Mouse (Mus musculus): ENCODE data around the gene Sptbn1. TPM values are rescaled to one million over a fixed set of nuclear protein-coding genes. Genes with fewer than 3 reads are reported as not detected.

Gene Sptbn1
- polyA plus RNA-seq, 1 experiment from 2014 or later: 176 TPM

DNA sequence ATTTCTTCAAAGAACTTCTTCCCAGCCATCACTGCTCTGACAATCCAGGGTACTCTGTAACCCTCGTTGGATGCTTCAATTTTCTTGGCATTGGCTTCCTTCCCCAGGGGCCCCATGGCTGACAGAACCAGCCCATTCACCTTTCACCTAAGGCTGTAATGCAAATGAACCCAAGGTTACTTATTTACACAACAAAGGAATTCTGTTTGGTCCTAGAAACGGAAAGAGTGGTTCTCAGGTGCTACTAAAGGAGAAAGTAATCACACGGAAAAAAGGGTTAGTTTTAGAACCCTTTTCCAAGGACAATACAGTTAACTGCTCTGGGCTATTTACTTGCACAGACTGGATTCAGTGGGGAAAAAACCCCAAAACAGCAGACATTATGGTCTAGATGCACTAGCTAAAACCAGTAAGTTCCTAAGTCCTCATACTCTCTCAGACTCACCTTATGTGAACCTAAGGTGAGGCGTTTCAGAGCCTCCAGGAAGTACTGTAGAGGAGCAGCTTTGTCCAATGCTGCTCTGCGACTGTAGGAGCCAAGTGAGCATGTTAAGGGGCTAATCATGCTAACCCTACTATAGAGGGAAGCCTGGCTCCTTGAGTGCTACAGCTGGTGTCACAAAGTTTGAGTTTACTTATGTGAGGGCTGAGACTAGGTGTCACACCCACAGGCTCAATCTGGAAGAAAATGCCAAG, 90.7 kb downstream of the Sptbn1 start:
- no peaks in the 10 kb centered on the region for H3K9me3 ChIP-seq
- H3K4me2 ChIP-seq: no peak overlapping the region
- 37% methylated on average over 5 of the region's 5 CpGs for WGBS
- no peaks in the 10 kb centered on the region for H3K27me3 ChIP-seq (replicated peaks)
- no peak for ATAC-seq (replicated peaks)
- no peak overlapping the region for H3K27ac ChIP-seq
- H3K9ac ChIP-seq: no peak overlapping the region
- H3K36me3 ChIP-seq (replicated peaks): no peaks in the 10 kb centered on the region
- no peak overlapping the region for H3K4me3 ChIP-seq
- H3K4me1 ChIP-seq: peaks cover 4% of the 10 kb centered on the region; the same call in 1 of the 2 replicates

DNA sequence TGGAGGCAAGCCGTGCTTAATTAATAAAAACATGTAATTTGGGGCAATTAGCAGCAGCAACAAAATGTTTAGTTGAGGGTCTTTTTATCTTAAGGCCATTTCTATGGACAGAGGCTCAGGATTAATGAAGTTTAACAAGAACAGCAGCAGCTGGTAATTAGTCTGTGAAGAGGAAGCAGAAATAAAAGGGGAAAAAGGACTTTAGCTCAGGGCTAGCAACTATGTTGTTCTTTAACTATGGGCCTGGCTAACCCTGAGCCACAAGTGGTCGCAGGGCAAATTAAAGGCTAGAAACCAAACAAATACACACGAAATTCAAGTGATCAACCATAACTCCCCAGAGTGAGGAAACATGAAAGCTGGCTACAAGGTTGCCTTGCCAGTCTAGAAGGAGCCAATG, 91.9 kb downstream of the Sptbn1 start:
- no peak for ATAC-seq (replicated peaks)
- WGBS: 63% methylated on average over 3 of the region's 3 CpGs
- Histone ChIP-seq H3K36me3 (replicated peaks) (no peaks in the 10 kb centered on the region), H3K27me3 (replicated peaks) (no peaks in the 10 kb centered on the region), H3K9me3 (no peaks in the 10 kb centered on the region), H3K9ac (no peak overlapping the region), H3K4me3 (no peak overlapping the region), H3K4me1 (peaks cover 4% of the 10 kb centered on the region; the same call in 1 of the 2 replicates), H3K27ac (no peak overlapping the region), H3K4me2 (no peak overlapping the region)

DNA sequence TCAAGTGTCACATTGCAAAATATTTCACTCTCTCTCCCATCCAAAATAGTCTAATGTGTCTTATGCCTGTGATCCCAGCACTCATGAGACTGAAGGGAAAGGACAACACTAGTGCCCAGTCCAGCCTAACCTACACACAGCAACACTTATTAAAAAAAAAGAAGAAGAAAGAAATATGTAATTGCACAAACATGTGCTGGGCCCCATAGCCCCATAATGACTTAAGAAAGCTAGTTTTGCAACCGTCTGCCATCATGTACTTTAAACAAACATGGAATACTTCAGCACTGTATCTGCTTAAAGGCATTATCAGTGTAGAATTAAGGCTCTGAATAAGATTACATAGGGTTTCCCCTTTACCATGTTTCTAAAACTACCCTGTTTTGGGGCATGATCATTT, 92.4 kb downstream of the Sptbn1 start:
- Histone ChIP-seq H3K9me3 (no peaks in the 10 kb centered on the region), H3K27ac (no peak overlapping the region), H3K4me3 (no peak overlapping the region), H3K36me3 (replicated peaks) (no peaks in the 10 kb centered on the region), H3K27me3 (replicated peaks) (no peaks in the 10 kb centered on the region), H3K4me1 (peaks cover 4% of the 10 kb centered on the region; the same call in 1 of the 2 replicates), H3K9ac (no peak overlapping the region), H3K4me2 (no peak overlapping the region)
- ATAC-seq (replicated peaks): no peak
- WGBS: 73% methylated on average over 1 of the region's 1 CpGs

DNA sequence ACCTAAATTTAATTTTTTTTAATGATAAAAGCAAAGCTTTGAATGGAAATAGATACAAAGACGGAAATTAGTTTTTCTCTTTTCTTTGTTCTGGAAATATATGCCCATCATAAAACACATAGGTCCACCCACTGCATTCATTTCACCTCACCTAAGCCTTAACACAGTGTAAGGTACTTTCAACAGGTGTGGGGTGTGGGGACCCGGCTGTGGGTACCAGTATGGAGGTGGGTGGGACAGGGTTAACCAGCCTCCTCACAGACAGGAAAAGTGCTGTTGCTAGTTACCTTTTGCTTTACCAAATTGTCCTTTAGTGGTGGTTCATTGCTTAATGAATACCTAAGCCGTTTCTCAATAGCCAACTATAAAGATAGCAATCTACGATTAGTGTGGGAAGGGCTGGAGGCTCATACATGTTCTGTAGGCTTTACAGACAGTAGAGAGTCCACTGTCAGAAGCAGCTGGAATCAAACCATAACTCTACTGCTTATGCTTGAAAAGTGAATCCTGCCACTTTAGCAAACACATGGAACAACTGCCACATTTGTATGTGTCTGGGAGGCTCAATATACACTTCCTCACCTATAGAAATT, 96.3 kb downstream of the Sptbn1 start:
- H3K4me3 ChIP-seq: no peak overlapping the region
- no peaks in the 10 kb centered on the region for H3K36me3 ChIP-seq (replicated peaks)
- peaks cover 9% of the 10 kb centered on the region; the same call in 1 of the 2 replicates for H3K4me1 ChIP-seq
- H3K9me3 ChIP-seq: no peaks in the 10 kb centered on the region
- ATAC-seq (replicated peaks): no peak
- 94% methylated on average over 4 of the region's 4 CpGs for WGBS
- no peak overlapping the region for H3K9ac ChIP-seq
- H3K27me3 ChIP-seq (replicated peaks): no peaks in the 10 kb centered on the region
- no peak overlapping the region for H3K27ac ChIP-seq
- H3K4me2 ChIP-seq: no peak overlapping the region

DNA sequence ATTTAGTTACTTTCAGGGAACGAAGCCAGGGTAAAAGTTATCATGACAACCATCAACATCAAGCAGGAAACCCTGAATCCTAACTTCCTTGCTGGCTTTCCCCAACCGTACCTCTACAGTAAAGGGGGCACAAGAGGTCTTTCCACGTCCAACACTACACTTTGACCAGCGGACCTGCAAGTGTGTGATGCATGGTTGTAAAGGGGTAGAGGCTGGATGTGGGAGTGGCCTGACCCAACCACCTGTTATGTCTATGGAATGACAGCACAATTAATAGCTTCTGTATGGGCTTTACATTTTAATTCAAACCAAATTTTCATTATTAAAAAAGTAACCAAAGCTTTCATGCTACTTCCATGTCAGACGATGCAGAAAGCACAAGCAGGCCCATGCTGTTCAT, 96.8 kb downstream of the Sptbn1 start:
- no peak overlapping the region for H3K27ac ChIP-seq
- no peak overlapping the region for H3K4me3 ChIP-seq
- H3K36me3 ChIP-seq (replicated peaks): no peaks in the 10 kb centered on the region
- no peaks in the 10 kb centered on the region for H3K27me3 ChIP-seq (replicated peaks)
- peaks cover 11% of the 10 kb centered on the region for H3K4me1 ChIP-seq
- ATAC-seq (replicated peaks): no peak
- no peak overlapping the region for H3K4me2 ChIP-seq
- H3K9me3 ChIP-seq: no peaks in the 10 kb centered on the region
- 93% methylated on average over 5 of the region's 5 CpGs for WGBS
- H3K9ac ChIP-seq: no peak overlapping the region

DNA sequence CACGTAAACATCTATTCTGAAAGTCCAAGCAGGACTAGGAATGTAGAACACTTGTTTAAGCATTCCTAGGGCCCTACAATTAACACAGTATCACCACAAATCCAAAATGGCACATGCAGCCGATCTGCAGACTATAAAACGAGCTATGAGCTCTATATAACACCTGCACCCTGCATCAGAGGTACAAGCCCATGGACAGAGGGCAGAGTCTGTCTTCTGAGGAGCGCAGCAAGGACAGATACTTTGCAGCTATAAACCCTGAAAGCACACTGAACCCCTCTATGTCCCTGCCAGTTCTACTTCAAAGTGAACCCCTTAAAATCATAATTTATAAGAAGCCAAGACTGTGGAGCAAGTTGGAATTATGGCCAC, 101.4 kb downstream of the Sptbn1 start:
- WGBS: 81% methylated on average over 4 of the region's 4 CpGs
- H3K36me3 ChIP-seq (replicated peaks): no peaks in the 10 kb centered on the region
- H3K4me1 ChIP-seq: peaks cover 12% of the 10 kb centered on the region
- H3K4me2 ChIP-seq: no peak overlapping the region
- no peak overlapping the region for H3K27ac ChIP-seq
- H3K9me3 ChIP-seq: no peaks in the 10 kb centered on the region
- H3K4me3 ChIP-seq: no peak overlapping the region
- H3K9ac ChIP-seq: no peak overlapping the region
- no peak for ATAC-seq (replicated peaks)
- H3K27me3 ChIP-seq (replicated peaks): no peaks in the 10 kb centered on the region

DNA sequence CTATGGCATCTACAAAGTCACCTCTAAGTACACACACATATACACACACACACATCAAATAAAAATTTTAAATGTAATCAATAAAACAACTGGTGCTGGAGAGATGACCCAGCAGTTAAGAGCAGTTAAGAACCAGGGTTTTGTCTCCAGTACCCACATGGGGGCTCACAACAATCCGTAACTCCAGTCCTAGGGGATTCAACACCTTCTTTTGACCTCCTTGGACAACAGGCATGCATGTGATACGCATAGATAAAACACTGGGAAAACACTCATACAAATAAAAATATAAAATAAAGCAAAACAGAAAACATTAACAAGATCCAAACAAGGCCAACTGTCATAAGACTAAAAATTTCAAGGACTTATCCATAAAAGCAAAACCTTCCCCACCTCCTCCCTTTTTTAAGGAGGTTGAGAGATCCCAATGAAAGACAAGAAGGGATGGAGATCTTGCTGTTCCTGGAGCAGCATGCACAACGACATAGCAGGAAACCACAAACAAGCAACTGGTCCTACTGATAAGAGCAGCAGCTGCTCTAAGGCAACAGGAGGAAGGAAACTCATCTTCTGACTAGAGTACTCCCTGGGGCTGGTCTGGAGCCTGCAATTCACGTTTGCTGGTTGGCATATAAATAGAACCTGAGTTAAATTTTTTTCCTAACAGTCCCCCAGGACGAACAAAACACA, 102.0 kb downstream of the Sptbn1 start:
- Histone ChIP-seq H3K4me3 (no peak overlapping the region), H3K4me2 (no peak overlapping the region), H3K27me3 (replicated peaks) (no peaks in the 10 kb centered on the region), H3K36me3 (replicated peaks) (no peaks in the 10 kb centered on the region), H3K9ac (no peak overlapping the region), H3K9me3 (no peaks in the 10 kb centered on the region), H3K27ac (no peak overlapping the region), H3K4me1 (peaks cover 17% of the 10 kb centered on the region)
- WGBS: 54% methylated on average over 5 of the region's 5 CpGs
- ATAC-seq (replicated peaks): no peak

DNA sequence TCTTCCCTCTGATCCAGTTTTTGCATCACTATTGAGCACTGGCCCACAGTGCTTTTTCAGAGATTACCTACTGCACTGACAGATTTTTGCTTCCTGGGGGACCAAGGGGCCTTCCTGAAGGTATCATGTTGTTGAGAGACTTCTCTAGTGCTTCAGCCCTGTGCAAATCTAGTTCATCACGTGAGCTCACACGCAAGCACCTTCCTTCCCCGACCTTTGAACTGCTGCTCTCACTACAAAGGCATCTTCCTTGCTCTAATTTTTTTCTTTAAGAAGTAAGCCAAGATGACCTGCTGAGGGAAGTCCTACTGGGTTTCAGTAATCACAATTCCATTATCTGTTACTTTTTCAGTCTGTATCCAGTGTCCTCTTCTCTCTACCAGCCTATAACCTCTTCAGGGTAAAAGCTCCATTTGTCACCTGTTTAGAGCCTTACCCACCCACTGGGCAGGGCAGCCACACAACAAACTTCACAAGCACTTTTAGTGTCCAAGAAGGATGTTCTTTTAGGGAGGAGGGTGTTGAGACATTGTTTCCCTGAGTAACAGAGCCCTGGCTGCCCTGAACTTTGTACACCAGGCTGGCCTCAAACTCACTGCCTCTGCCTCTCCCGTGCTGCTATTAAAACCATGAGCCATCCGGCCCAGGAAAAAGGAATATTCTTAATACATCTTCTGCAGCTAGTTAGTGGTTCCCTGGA, 103.3 kb downstream of the Sptbn1 start:
- no peaks in the 10 kb centered on the region for H3K36me3 ChIP-seq (replicated peaks)
- no peak overlapping the region for H3K9ac ChIP-seq
- WGBS: 65% methylated on average over 5 of the region's 5 CpGs
- H3K27me3 ChIP-seq (replicated peaks): no peaks in the 10 kb centered on the region
- no peak overlapping the region for H3K4me2 ChIP-seq
- H3K4me3 ChIP-seq: no peak overlapping the region
- peaks cover 18% of the 10 kb centered on the region for H3K4me1 ChIP-seq
- no peak overlapping the region for H3K27ac ChIP-seq
- H3K9me3 ChIP-seq: no peaks in the 10 kb centered on the region
- ATAC-seq (replicated peaks): no peak

DNA sequence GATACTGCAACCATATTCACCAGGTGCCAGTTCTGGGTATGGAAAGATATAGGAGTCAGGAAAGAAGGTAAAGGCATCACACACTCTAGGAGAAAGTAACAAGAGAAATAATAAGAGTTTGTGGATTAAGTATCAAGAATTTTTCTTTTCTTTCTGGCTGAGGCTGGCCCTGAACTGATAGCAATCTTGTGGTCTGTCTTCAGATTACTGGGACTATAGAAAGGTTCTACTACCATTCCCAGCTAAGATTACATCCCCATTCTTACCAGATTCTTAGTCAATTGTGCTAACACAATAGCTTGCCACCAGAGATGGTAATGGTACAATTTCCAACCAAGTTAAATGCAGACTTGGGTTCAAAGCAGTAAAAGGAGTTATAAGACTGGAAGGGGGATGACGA, 104.1 kb downstream of the Sptbn1 start:
- H3K4me1 ChIP-seq: peaks cover 18% of the 10 kb centered on the region
- no peak overlapping the region for H3K27ac ChIP-seq
- H3K36me3 ChIP-seq (replicated peaks): no peaks in the 10 kb centered on the region
- no peak for ATAC-seq (replicated peaks)
- H3K4me2 ChIP-seq: no peak overlapping the region
- no peak overlapping the region for H3K9ac ChIP-seq
- no peaks in the 10 kb centered on the region for H3K27me3 ChIP-seq (replicated peaks)
- H3K9me3 ChIP-seq: no peaks in the 10 kb centered on the region
- WGBS: 73% methylated on average over 1 of the region's 1 CpGs
- H3K4me3 ChIP-seq: no peak overlapping the region

DNA sequence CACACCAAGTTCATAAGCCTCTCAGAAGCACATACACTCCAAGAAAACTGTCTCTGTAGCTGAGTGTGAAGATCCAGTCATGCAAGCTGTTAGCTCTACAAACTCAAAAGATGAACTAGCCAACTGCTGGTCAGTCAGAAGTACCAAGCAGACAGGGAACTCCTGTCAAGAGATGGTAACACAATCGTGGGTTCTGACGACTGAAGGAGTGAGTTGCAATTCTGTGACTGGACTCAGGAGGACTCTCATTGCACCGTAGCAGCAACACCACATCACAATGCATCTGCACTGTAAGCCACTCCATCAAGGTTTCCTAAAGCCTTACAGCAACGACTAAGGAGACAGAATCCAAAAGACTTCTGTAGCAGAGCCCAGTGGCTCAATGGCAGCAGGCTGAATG, 104.9 kb downstream of the Sptbn1 start:
- H3K27ac ChIP-seq: no peak overlapping the region
- H3K4me3 ChIP-seq: no peak overlapping the region
- no peak for ATAC-seq (replicated peaks)
- H3K9me3 ChIP-seq: no peaks in the 10 kb centered on the region
- H3K36me3 ChIP-seq (replicated peaks): no peaks in the 10 kb centered on the region
- H3K4me1 ChIP-seq: peaks cover 23% of the 10 kb centered on the region
- no peak overlapping the region for H3K9ac ChIP-seq
- no peaks in the 10 kb centered on the region for H3K27me3 ChIP-seq (replicated peaks)
- WGBS: 82% methylated on average over 4 of the region's 4 CpGs
- no peak overlapping the region for H3K4me2 ChIP-seq

DNA sequence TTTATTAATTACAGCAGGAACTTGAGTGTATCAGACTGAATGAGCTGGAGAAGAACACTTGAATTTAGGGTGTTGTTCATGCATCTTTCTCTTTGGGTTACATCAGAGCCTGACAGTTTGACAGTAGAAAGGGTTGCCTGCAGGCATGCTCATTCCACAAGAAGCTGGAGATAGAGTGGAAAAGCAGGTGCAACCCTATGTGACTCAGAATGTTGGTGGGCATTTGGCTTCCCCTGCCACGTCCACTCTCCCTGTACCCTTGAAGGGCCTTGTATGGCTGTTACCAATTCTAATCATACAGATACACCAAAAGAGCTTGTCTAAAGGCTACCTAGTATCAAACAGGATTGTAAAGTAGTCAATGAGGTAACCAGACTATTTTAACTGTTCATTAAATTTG, 106.2 kb downstream of the Sptbn1 start:
- Histone ChIP-seq H3K4me2 (no peak overlapping the region), H3K27ac (no peak overlapping the region), H3K9me3 (no peaks in the 10 kb centered on the region), H3K27me3 (replicated peaks) (no peaks in the 10 kb centered on the region), H3K9ac (no peak overlapping the region), H3K4me3 (no peak overlapping the region), H3K4me1 (peaks cover 20% of the 10 kb centered on the region), H3K36me3 (replicated peaks) (no peaks in the 10 kb centered on the region)
- ATAC-seq (replicated peaks): no peak
- WGBS: 86% methylated on average over 1 of the region's 1 CpGs

DNA sequence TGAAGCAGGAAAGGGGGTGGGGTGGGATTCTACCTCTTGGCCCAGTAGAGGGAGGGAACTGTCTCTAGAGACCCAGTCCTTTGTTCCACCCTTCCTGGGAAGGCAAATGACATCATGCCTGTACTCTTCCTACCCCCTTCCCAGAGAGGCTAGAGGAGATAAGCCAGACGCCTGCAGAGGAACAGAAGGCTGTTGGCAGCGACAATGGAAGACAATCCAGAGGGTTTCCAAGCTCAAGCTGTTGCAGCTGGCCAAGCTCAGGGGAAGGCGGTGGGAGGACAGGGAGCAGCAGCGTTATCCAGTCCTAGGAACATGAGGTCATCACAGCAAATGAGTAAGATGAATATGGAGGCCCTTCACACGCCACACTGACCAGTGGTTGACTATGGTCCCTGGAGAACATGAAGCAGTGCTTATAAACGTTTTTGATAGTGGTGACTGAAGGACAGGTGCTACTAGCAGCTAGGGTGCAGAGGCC, 106.8 kb downstream of the Sptbn1 start:
- WGBS: 22% methylated on average over 6 of the region's 6 CpGs
- Histone ChIP-seq H3K9me3 (no peaks in the 10 kb centered on the region), H3K27ac (no peak overlapping the region), H3K4me3 (no peak overlapping the region), H3K27me3 (replicated peaks) (no peaks in the 10 kb centered on the region), H3K4me1 (peaks cover 16% of the 10 kb centered on the region), H3K4me2 (no peak overlapping the region), H3K9ac (no peak overlapping the region), H3K36me3 (replicated peaks) (no peaks in the 10 kb centered on the region)
- peak; percentile 68 for ATAC-seq (replicated peaks)
